In the genomic region with DNA sequence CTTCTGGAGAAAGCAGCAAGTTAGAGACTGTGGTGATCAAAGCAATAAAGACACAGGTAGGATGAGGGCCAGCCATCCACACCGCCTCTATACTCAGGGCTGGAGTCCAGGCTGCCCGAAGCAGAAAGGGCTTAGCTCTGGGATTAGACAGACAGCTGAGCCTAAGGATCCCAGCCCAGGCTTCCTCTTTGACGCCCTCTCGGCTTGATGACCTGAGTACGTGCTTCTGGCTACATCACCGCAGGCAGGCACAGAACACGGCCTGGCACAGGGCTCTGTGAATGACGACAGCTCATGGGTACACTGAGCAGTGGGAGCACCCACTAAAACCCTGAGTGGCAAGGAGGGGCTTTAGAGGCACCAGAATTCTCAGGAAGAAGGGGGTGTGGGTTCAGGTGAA, we compare ENCODE assay signal across 20 mouse cellular contexts. TPM values are rescaled to one million over a fixed set of nuclear protein-coding genes. Genes with fewer than 3 reads are reported as not detected.
DNase-seq lines count a peak whose midpoint lies in the region; ATAC-seq and TF ChIP-seq lines count a peak whose summit lies in the region.
"Had no signal": no experiment of that assay in that cellular context is flagged by ENCODE, and none has a peak within 500 bp of the region (broad histone marks: within the 10 kb centered on the region; RNA-seq: fewer than 3 reads in every experiment).

No protein-coding gene starts in this region.

- no peak for TF ChIP-seq CTCF in gastrocnemius, adult 2 months (IDR thresholded peaks at IDR 0.05)

- intact Hi-C loops in gastrocnemius, adult 2 months (cut with DNase I): loop anchor here (5.0 kb wide), 1 partner anchor 67 kb away; no protein-coding TSS in a partner anchor
- intact Hi-C loops in gastrocnemius, postnatal 14 days (cut with DNase I; ENCODE audit: low total_unique reads): loop anchor here (2.0 kb wide), 1 partner anchor 31 kb away; no protein-coding TSS in a partner anchor

- ATAC-seq in granulocyte monocyte progenitor cell, adult 5-6 weeks (replicated peaks; ENCODE audit: poor library complexity, severe bottlenecking): no peak
- ATAC-seq: forebrain, embryonic 13.5 days; forebrain, embryonic 15.5 days had no signal

- DNase-seq in gastrocnemius, adult 2 months: peak; percentile 80
- no peak for DNase-seq in gastrocnemius, postnatal 10 days
- peak; percentile 39 to 47 for DNase-seq in gastrocnemius, adult 8-10 months (ENCODE audit: low spot score in 2 of 2)
- DNase-seq in gastrocnemius, postnatal 14 days: peak; percentile 9
- peak; percentile 11 for DNase-seq in retina, postnatal 1 day
- no peak for DNase-seq in thymus, postnatal 0 days (ENCODE audit: low spot score)
- DNase-seq in left cerebral cortex, adult 11 months (ENCODE audit: low spot score): no peak
- DNase-seq: adrenal gland, adult 8-10 months; adrenal gland, postnatal 14 days; adrenal gland, postnatal 36 days; cerebellum, adult 11-12 months; cerebellum, adult 2 months; cerebellum, adult 9-10 months; cerebellum, postnatal 10 days; cerebellum, postnatal 25 days had no signal

- no peak overlapping the region for H3K4me3 ChIP-seq in gastrocnemius, adult 2 months
- H3K4me3 ChIP-seq: embryonic facial prominence, embryonic 10.5 days; embryonic facial prominence, embryonic 12.5 days; forebrain, embryonic 13.5 days; forebrain, embryonic 15.5 days had no signal

- H3K27ac ChIP-seq in gastrocnemius, adult 2 months: peak overlapping the region; percentile 77
- H3K27ac ChIP-seq: embryonic facial prominence, embryonic 10.5 days; embryonic facial prominence, embryonic 12.5 days; forebrain, embryonic 13.5 days; forebrain, embryonic 15.5 days had no signal

RNA-seq across cellular contexts. Expression of a gene that starts 47.7 kb away (rescaled TPM):
- total RNA-seq in gastrocnemius, adult 2 months (2021): 10 to 100 TPM; 33.1 to 34.2 TPM
- total RNA-seq in gastrocnemius, postnatal 10 days (2021): 10 to 100 TPM; 35.1 to 37.8 TPM
- total RNA-seq in gastrocnemius, adult 8-10 months (2022): 10 to 100 TPM; 28.7 to 33.9 (median 32.7) TPM
- total RNA-seq in gastrocnemius, postnatal 14 days (2021): 10 to 100 TPM; 28.8 to 29.4 TPM
- 158 and 161 TPM in 2 replicates for polyA plus RNA-seq in thymus, postnatal 0 days (2015; fragmentation: Nextera tagmentation; extraction: Ambion mirVana)
- total RNA-seq in granulocyte monocyte progenitor cell, adult 5-6 weeks (2014; fragmentation: Nextera tagmentation): 79.7 and 86.6 TPM in 2 replicates
- total RNA-seq in granulocyte monocyte progenitor cell, adult 5-6 weeks (2017): 136 and 154 TPM in 2 replicates

RNA-seq across cellular contexts. Expression of a gene that starts 48.4 kb away (rescaled TPM):
- total RNA-seq in gastrocnemius, adult 2 months (2021): 10 to 100 TPM; 30.5 to 42.2 TPM
- total RNA-seq in gastrocnemius, postnatal 10 days (2021): 10 to 100 TPM; 52.0 to 58.6 TPM
- 10 to 100 TPM; 22.3 to 27.7 (median 23.7) TPM for total RNA-seq in gastrocnemius, adult 8-10 months (2022)
- 10 to 100 TPM; 36.3 to 38.8 TPM for total RNA-seq in gastrocnemius, postnatal 14 days (2021)
- 29.6 and 32.0 TPM in 2 replicates for polyA plus RNA-seq in thymus, postnatal 0 days (2015; fragmentation: Nextera tagmentation; extraction: Ambion mirVana)
- 74.8 and 78.1 TPM in 2 replicates for total RNA-seq in granulocyte monocyte progenitor cell, adult 5-6 weeks (2014; fragmentation: Nextera tagmentation)
- total RNA-seq in granulocyte monocyte progenitor cell, adult 5-6 weeks (2017): 45.0 and 45.5 TPM in 2 replicates

Comparison
In these comparisons a context has a peak if more than half of its experiments do, and no peak if none do; other contexts are left out.
1. DNase-seq: peak in gastrocnemius, adult 2 months (single experiment), gastrocnemius, adult 8-10 months (2 of 2), gastrocnemius, postnatal 14 days (single experiment) and retina, postnatal 1 day (single experiment); none in gastrocnemius, postnatal 10 days (single experiment), thymus, postnatal 0 days (single experiment) and left cerebral cortex, adult 11 months (single experiment).